Mouse (Mus musculus): ENCODE measurements around the gene Kmt5b.

GRCm38 (mm10) chr19:3753240-3753633 lies 14.0 kb upstream of the Kmt5b start:
- TF ChIP-seq HCFC1 (IDR thresholded peaks at IDR 0.05; ENCODE audit: borderline replicate concordance, insufficient read depth, low read length), result no peak
- no peak for TF ChIP-seq ZC3H11A (IDR thresholded peaks at IDR 0.05; ENCODE audit: borderline replicate concordance, low read depth, low read length)
